ENCODE assay signal across 10 mouse cellular contexts in genomic region chr10:41594957-41595356, GRCm38 (mm10).
A peak's percentile ranks its signal among the peaks of the same experiment; 100 is the strongest.
DNase-seq lines count a peak whose midpoint lies in the region; ATAC-seq and TF ChIP-seq lines count a peak whose summit lies in the region.
"Had no signal": no experiment of that assay in that cellular context is flagged by ENCODE, and none has a peak within 500 bp of the region (broad histone marks: within the 10 kb centered on the region; RNA-seq: fewer than 3 reads in every experiment).

No protein-coding gene starts in this region.

- no peaks in the 10 kb centered on the region for H3K27me3 ChIP-seq in thymus, adult 2 months (ENCODE audit: control insufficient read depth, insufficient read depth, low read length)
- no peaks in the 10 kb centered on the region for H3K27me3 ChIP-seq in stomach, postnatal 0 days (ENCODE audit: control insufficient read depth, insufficient read depth, low read length)
- H3K27me3 ChIP-seq: Patski had no signal

- no peak overlapping the region for H3K9ac ChIP-seq in stomach, postnatal 0 days (ENCODE audit: low read length)

- H3K27ac ChIP-seq in thymus, adult 2 months (ENCODE audit: control insufficient read depth, insufficient read depth, low read length) = peak overlapping the region; percentile 86
- H3K27ac ChIP-seq in stomach, postnatal 0 days (replicated peaks) = no peak overlapping the region; the same call in 1 of the 2 replicates

- peak; percentile 22 for DNase-seq in kidney, adult 11 months
- DNase-seq in kidney, adult 8-10 months = no peak
- no peak for DNase-seq in thymus, adult 2 months
- DNase-seq in thymus, postnatal 4 days = no peak
- DNase-seq in heart, postnatal 4 days = peak; percentile 79
- DNase-seq in stomach, postnatal 0 days (ENCODE audit: low spot score) = no peak
- no peak for DNase-seq in gastrocnemius, postnatal 36 days
- DNase-seq: cerebellum, adult 18-20 months had no signal

- H3K4me2 ChIP-seq in stomach, postnatal 0 days (replicated peaks; ENCODE audit: low read depth) = no peak overlapping the region

- H3K9me3 ChIP-seq in stomach, postnatal 0 days (ENCODE audit: control insufficient read depth, low read length) = no peaks in the 10 kb centered on the region

- intact Hi-C loops in gastrocnemius, postnatal 36 days (cut with DNase I) = no loop called here

- no peak for TF ChIP-seq EP300 in stomach, postnatal 0 days (optimal IDR thresholded peaks at IDR 0.05)

- no peak for TF ChIP-seq POLR2A in thymus, adult 2 months (IDR thresholded peaks at IDR 0.05; ENCODE audit: control insufficient read depth, extremely low read depth, insufficient read depth, low read length, poor library complexity)

- H3K36me3 ChIP-seq in thymus, adult 2 months (ENCODE audit: control insufficient read depth, insufficient read depth, low read length) = no peaks in the 10 kb centered on the region
- H3K36me3 ChIP-seq in stomach, postnatal 0 days (ENCODE audit: control insufficient read depth, insufficient read depth, low read length) = no peaks in the 10 kb centered on the region

- WGBS in thymus, adult 2 months = 80% methylated on average over 2 of the region's 2 CpGs
- WGBS in stomach, postnatal 0 days = 33% methylated on average over 2 of the region's 2 CpGs

- no peak overlapping the region for H3K4me3 ChIP-seq in thymus, adult 2 months (ENCODE audit: control insufficient read depth, insufficient read depth, low read length)
- H3K4me3 ChIP-seq in stomach, postnatal 0 days (ENCODE audit: low read depth, low read length) = no peak overlapping the region

- ATAC-seq in stomach, postnatal 0 days (ENCODE audit: low FRiP score, low TSS enrichment) = 0 out of 2 replicates have a peak, but pooled peaks have one; percentile 15
- ATAC-seq in CD4-positive, CD25-positive, alpha-beta regulatory T cell, adult 4 months = no peak
- ATAC-seq: Patski had no signal

- no peak for TF ChIP-seq CTCF in thymus, adult 2 months (IDR thresholded peaks at IDR 0.05; ENCODE audit: borderline replicate concordance, control insufficient read depth, extremely low read depth, insufficient read depth, low read length, poor library complexity)
- no peak for TF ChIP-seq CTCF in stomach, postnatal 0 days (IDR thresholded peaks at IDR 0.05; ENCODE audit: low read depth)

- H3K4me1 ChIP-seq in thymus, adult 2 months (replicated peaks; ENCODE audit: control insufficient read depth, insufficient read depth, low read length) = peaks cover 31% of the 10 kb centered on the region
- H3K4me1 ChIP-seq in stomach, postnatal 0 days (replicated peaks; ENCODE audit: control insufficient read depth, insufficient read depth) = no peaks in the 10 kb centered on the region

Comparison
In these comparisons a context has a peak if more than half of its experiments do, and no peak if none do; other contexts are left out.
1. DNase-seq: peak in kidney, adult 11 months (single experiment) and heart, postnatal 4 days (single experiment); none in kidney, adult 8-10 months (0 of 2), thymus, adult 2 months (single experiment), thymus, postnatal 4 days (single experiment), stomach, postnatal 0 days (single experiment) and gastrocnemius, postnatal 36 days (0 of 2).